Mouse (Mus musculus) retina, postnatal 1 day (tissue): ENCODE data around the gene Pdf.

Experiments used
- DNase-seq: peaks from one replicate; pipeline ENCODE4 v3.0.0-alpha.2; 2012

Gene Pdf

GRCm38 (mm10) chr8:107048061-107048941 lies at the start of gene Pdf:
Pdf (minus strand) TSS chr8:107048614.
- DNase-seq: peak; percentile 87

DNA sequence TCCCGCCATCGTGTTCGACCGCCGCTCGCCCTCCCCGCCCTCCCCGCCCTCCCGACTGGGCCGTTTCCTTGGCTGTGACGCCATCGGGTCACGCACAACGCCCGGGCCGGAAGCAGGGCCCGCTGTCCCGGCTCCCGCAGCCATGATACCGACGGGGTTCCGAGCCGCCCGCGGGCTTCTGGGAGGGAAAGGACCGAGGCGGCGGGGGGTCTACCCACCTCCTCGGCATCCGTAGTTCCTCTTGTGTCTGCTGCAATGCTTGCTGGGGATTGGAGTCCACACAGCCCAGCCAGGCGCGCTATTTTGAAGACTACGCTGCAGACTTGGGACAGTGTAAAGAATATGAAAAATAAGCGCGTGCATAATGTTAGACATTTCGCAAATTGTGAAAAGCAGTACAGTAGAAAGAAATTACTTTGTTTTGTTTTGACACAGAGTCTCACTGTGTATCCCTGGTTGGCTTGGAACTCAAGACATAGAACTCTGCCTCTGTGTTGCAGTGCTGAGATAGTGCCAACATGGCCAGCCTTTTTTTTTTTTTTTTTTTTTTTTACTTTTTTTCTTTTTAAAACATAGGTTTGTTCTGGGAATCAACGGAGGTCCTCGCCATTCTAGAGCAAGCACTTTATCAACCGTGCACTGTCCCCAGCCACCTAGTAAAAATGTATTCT lies 48.1 kb upstream of the Pdf start, which contains the start of gene Terf2:
Gene Terf2, minus strand, starts transcription at position 182 of the 671 bp plus-strand sequence.
- DNase-seq: peak; percentile 98

DNA sequence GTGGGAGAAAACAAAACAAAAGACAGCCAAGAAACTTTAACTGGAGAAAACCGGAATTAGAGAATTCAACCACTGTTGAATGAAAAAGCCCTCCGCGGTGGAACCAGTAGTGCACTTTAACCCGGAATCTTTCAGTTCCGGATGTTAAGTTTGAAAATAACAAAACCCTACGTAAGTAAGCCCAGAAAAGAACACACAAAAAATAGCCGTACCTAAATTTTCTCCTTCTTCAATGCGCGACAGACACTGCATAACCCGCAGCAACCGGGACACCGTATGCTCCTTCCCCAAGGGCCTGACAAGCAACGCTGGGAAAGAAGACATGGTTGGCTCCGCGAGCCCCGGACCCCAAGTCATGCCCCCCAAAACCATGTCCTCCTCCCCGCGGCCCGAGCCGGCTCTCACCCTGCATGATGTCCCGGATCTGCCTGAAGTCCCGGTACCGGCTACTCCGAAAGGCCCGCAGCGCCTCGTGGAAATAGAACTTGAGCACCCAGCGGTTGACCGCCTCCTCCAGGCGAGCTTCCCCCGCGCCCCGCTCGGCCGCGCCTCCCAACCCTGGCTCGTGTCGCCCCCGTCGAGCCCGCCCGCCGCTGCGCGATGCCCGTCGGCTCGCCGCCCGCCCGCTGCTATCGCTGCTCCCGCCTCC lies 47.4 kb upstream of the Pdf start:
- no peak for DNase-seq

- no peak for DNase-seq
These were observed 42.1 kb upstream of the Pdf start for GRCm38 (mm10) chr8:107090531-107090930.

- no peak for DNase-seq
These were observed 40.2 kb upstream of the Pdf start for GRCm38 (mm10) chr8:107088526-107089063.

- no peak for DNase-seq
These were observed 37.6 kb upstream of the Pdf start for GRCm38 (mm10) chr8:107086018-107086417.

GRCm38 (mm10) chr8:107085358-107085757 lies 36.9 kb upstream of the Pdf start:
- no peak for DNase-seq

GRCm38 (mm10) chr8:107076239-107076888 lies 27.9 kb upstream of the Pdf start:
- no peak for DNase-seq

DNA sequence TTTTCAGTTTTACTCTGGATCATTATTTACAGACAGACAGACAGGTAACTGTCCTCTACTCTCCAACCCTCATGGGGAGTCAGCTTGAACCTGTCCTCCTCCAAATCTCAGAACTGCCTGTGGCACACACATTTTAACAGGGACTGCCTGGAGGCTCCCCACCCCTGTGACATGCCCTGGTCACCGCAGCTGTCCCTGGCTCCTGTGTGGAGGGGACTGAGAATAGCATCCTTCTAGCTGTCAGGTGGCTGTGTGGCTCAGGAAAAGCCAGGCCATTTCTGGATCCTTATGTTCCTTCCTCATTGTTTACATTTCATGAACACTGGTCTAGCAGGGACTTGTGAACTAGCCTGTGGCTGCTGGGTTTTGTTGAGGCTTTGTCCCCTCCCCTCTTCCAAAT lies 25.7 kb upstream of the Pdf start:
- no peak for DNase-seq

- DNase-seq: no peak
These were observed 25.3 kb upstream of the Pdf start for GRCm38 (mm10) chr8:107073706-107074105.

- no peak for DNase-seq
These were observed 17.4 kb upstream of the Pdf start, which contains the start of gene Tmed6 for GRCm38 (mm10) chr8:107065511-107066496. Tmed6 (minus strand) TSS chr8:107065644.

DNA sequence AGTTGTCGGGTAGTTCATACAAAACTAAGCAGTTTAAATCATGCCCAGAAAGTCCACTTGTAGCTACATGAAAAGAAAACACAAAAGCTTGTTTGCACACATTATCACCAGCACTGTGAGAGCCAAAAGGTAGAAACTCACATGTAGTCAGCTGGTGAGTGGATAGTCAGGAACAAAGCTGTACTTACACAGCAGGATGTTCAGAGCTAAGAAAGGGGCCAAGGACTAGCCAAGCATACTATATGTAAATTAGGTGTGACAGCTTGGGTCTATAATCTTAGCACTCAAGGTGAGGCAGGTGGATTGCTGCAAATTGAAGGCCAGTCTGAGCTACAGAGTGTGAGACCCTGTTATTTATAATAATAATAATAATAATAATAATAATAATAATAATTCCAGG lies 14.2 kb upstream of the Pdf start:
- DNase-seq: no peak

GRCm38 (mm10) chr8:107056973-107057369 lies 8.6 kb upstream of the Pdf start:
- DNase-seq: no peak

DNA sequence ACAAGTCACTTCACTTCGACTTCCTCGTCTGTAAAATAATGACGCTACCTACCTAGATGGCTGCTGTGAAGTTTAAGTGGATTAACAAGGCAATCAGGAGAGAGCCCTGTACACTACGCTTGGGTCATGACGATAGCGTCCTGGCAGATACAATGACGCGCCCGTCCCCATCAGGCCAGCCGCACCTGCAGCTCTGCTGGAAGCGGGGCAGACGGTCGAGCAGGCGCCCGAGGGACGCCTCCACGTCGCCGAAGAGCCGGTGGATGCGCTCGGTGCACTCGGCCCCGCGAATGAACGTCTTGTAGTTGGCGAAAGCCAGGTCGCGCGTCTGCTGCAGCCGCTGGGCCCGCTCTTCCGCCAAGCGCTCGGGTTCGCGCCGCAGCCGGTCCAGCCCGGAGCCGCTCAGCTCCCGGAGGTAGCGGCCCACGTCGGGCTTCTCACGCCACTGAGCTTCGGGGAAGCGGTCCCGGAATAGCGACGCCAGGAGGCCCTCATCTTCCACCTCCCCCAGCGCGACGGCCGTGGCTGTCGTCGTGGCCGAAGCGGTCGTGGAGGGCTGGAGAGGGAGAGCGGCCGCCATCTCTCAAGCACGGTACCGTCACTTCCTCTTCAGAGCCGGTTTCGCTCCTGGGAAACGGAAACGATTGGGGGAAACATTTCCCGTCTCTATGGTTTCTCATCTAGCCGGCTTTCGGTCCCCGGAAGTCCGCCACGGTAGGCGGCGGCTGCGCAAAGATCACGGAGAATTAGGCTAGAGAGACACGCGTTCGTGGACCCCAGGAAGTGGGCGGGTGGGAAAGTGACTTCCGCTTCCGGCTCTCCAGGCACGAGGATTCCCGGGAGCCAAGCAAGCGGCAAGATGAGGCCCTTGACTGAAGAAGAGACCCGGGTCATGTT lies 7.9 kb upstream of the Pdf start, which contains the start of the genes Cog8 and Nip7:
Gene Cog8, minus strand, starts transcription at position 614 of the 897 bp plus-strand sequence.
Gene Nip7, plus strand, starts transcription at position 802 of the 897 bp plus-strand sequence.
- DNase-seq: peak; percentile 99

GRCm38 (mm10) chr8:107052046-107052445 lies 3.6 kb upstream of the Pdf start:
- DNase-seq: no peak

- DNase-seq: no peak
These were observed 1.1 kb upstream of the Pdf start for GRCm38 (mm10) chr8:107049480-107049879.

GRCm38 (mm10) chr8:107046976-107047375 lies 1.4 kb downstream of the Pdf start:
- DNase-seq: no peak

DNA sequence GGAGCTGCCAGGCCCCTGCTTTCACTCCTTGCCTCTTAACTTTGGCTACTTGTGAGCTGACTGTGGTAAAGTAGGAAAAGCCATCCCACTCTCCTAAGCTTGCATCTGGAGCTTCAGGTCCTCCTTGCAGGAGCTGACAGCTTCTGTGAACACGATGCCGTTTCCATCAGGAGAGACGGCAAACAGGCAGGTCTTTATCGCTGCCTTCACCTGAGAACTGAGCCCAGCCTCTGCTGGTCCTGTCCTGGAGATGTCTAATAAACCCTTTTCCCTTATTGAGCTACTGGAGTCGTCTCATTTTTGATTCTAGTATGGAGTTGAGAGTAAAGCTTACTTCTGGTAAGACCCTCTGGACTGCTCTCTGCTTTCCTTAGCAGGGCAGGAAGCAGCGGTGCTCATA lies 2.9 kb downstream of the Pdf start:
- no peak for DNase-seq

DNA sequence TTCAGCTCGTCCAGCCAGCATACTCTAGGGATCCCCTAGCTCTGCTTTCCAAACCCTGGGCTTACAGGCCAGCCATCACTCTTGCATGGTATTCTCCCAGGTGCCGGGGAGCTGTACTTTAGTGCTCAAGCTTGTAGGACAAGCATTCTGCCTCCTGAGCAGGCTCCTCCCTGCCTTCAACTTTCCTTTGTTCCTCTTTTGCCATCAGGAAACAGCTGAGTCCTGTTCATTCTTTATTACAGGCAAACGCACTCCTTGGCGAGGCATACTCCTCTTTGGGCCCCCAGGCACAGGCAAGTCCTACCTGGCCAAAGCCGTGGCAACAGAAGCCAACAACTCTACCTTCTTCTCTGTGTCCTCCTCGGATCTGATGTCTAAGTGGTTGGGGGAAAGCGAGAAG lies 7.8 kb downstream of the Pdf start:
- DNase-seq: no peak

GRCm38 (mm10) chr8:107036626-107037025 lies 11.8 kb downstream of the Pdf start:
- no peak for DNase-seq
